Mouse (Mus musculus): ENCODE data around the gene Gm10974. TPM values are rescaled to one million over a fixed set of nuclear protein-coding genes. Genes with fewer than 3 reads are reported as not detected.

The Gm10974 gene
- polyA plus RNA-seq, 1 experiment = not detected

GRCm38 (mm10) chr7:66373391-66373790 lies 7.7 kb downstream of the Gm10974 start:
- Histone ChIP-seq H3K4me3 (replicated peaks; ENCODE audit: extremely low read depth, low read depth, low read length) (no peak overlapping the region), H3K4me1 (ENCODE audit: control insufficient read depth, insufficient read depth, low read length) (peaks cover 20% of the 10 kb centered on the region)
- no peak for DNase-seq
- TF ChIP-seq POLR2A (IDR thresholded peaks at IDR 0.05; ENCODE audit: borderline replicate concordance, extremely low read depth, low read depth, low read length) (no peak), CTCF (IDR thresholded peaks at IDR 0.05; ENCODE audit: insufficient read depth, low read length) (no peak)
- WGBS = 86% methylated on average over 3 of the region's 3 CpGs

DNA sequence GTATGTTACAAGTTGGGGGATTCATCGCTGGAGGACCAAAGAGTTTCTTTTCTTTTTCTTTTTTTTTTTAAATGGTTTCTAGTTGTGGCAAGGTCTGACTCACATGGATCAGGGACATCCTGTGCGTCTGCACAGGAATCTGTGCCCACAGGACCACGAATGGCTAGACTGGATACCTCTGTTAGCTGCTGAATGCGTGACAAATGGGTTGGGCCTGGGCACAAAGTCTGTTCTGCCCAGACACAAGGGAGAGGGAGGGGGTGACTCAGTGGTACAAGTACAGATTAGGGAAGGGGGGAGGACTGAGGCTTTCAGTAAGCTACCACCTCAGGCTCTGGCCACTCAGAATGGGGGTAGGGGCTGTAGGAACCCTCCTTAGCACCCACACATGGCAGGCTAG lies 10.0 kb downstream of the Gm10974 start:
- H3K4me1 ChIP-seq (ENCODE audit: control insufficient read depth, insufficient read depth, low read length) = peaks cover 16% of the 10 kb centered on the region
- no peak overlapping the region for H3K4me3 ChIP-seq (replicated peaks; ENCODE audit: extremely low read depth, low read depth, low read length)
- no peak for TF ChIP-seq CTCF (IDR thresholded peaks at IDR 0.05; ENCODE audit: insufficient read depth, low read length)
- no peak for TF ChIP-seq POLR2A (IDR thresholded peaks at IDR 0.05; ENCODE audit: borderline replicate concordance, extremely low read depth, low read depth, low read length)
- no peak for DNase-seq
- 78% methylated on average over 4 of the region's 4 CpGs for WGBS

DNA sequence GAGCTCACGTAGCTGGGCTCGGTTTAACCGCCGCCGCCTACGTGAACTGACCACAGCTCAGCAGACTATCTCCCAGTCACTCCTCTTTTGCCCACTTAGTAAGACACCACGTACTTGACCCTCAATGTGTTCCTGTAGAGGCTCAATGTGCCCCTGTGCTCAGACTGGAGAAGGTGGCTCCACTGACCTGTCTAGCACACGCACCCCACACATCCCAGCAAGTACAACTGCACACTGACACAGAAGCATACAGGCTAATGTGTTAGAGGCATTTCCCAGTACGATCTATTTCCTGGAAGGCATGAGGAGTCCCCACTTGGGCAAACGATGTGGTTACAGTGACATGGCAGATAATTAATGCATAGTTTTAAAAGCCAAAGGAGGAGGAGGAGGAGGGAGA lies 10.9 kb downstream of the Gm10974 start:
- H3K4me3 ChIP-seq (replicated peaks; ENCODE audit: extremely low read depth, low read depth, low read length) = peak overlapping the region; percentile 45
- 58% methylated on average over 10 of the region's 10 CpGs for WGBS
- H3K4me1 ChIP-seq (ENCODE audit: control insufficient read depth, insufficient read depth, low read length) = peaks cover 16% of the 10 kb centered on the region
- no peak for DNase-seq
- TF ChIP-seq CTCF (IDR thresholded peaks at IDR 0.05; ENCODE audit: insufficient read depth, low read length) (no peak), POLR2A (IDR thresholded peaks at IDR 0.05; ENCODE audit: borderline replicate concordance, extremely low read depth, low read depth, low read length) (no peak)

DNA sequence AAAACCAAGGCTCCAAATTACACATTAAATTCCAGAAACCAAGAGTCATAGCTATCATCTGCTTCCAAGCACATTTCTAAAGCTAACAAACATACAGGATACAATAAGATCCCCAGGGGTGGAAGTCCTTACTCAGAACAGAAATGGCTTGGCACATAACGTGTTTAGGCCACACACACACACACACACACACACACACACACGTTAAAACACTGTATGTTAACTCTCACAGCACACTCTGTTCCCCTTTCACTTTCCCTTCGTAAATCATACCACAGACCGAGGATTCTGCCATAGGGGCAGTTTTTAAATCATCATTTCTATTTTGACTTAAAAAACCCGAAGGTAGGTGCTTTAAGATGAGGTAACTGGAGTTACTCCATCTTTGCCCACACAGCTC lies 18.5 kb downstream of the Gm10974 start:
- DNase-seq = no peak
- peaks cover 6% of the 10 kb centered on the region for H3K4me1 ChIP-seq (ENCODE audit: control insufficient read depth, insufficient read depth, low read length)
- no peak overlapping the region for H3K4me3 ChIP-seq (replicated peaks; ENCODE audit: extremely low read depth, low read depth, low read length)
- WGBS = 14% methylated on average over 5 of the region's 5 CpGs
- TF ChIP-seq CTCF (IDR thresholded peaks at IDR 0.05; ENCODE audit: insufficient read depth, low read length) (no peak), POLR2A (IDR thresholded peaks at IDR 0.05; ENCODE audit: borderline replicate concordance, extremely low read depth, low read depth, low read length) (no peak)

DNA sequence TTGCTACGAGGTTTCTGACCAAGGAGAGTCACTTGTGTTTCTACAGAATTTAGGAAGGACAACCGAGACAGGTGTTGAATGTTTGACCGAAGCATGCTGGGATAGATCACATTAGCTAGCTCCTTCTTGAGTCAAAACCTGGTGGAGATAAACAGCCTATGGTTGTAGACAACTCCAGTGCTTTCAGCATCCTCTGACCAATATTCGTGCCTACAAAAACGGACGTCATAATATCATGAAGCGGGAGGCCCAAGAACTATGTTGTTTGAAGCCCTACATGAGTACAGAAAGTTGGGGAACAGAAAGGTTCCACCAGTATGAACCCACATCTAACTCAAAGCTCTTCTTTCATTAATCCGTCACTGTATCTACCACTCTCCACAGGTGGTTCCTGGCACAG lies 19.2 kb downstream of the Gm10974 start:
- Histone ChIP-seq H3K4me3 (replicated peaks; ENCODE audit: extremely low read depth, low read depth, low read length) (no peak overlapping the region), H3K4me1 (ENCODE audit: control insufficient read depth, insufficient read depth, low read length) (peaks cover 6% of the 10 kb centered on the region)
- no peak for DNase-seq
- no peak for TF ChIP-seq CTCF (IDR thresholded peaks at IDR 0.05; ENCODE audit: insufficient read depth, low read length)
- TF ChIP-seq POLR2A (IDR thresholded peaks at IDR 0.05; ENCODE audit: borderline replicate concordance, extremely low read depth, low read depth, low read length) = no peak
- WGBS = 78% methylated on average over 8 of the region's 8 CpGs

GRCm38 (mm10) chr7:66385826-66386225 lies 20.1 kb downstream of the Gm10974 start:
- TF ChIP-seq CTCF (IDR thresholded peaks at IDR 0.05; ENCODE audit: insufficient read depth, low read length) = no peak
- no peak for TF ChIP-seq POLR2A (IDR thresholded peaks at IDR 0.05; ENCODE audit: borderline replicate concordance, extremely low read depth, low read depth, low read length)
- H3K4me3 ChIP-seq (replicated peaks; ENCODE audit: extremely low read depth, low read depth, low read length) = no peak overlapping the region
- 93% methylated on average over 12 of the region's 12 CpGs for WGBS
- peaks cover 6% of the 10 kb centered on the region for H3K4me1 ChIP-seq (ENCODE audit: control insufficient read depth, insufficient read depth, low read length)
- DNase-seq = no peak

DNA sequence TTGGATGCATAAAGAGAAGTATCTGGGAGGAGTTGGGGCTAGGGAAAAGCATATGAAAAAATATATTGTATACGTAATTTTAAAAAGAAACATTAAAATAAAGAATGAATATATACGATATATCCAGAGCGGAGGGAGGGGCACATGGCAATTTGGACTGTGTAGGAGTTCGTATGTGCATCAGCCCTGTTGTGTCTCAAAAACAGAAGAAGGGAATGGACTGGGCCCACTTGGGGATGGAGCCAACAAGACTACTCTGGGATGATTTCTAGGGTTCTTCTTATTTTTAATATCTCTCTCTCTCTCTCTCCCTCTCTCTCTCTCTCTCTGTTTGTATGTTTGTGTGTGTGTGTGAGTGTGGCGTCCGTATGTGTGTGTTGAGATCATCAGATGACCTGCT lies 20.7 kb downstream of the Gm10974 start:
- WGBS = 95% methylated on average over 6 of the region's 6 CpGs
- TF ChIP-seq CTCF (IDR thresholded peaks at IDR 0.05; ENCODE audit: insufficient read depth, low read length) (no peak), POLR2A (IDR thresholded peaks at IDR 0.05; ENCODE audit: borderline replicate concordance, extremely low read depth, low read depth, low read length) (no peak)
- no peak for DNase-seq

GRCm38 (mm10) chr7:66387419-66387812 lies 21.7 kb downstream of the Gm10974 start:
- TF ChIP-seq POLR2A (IDR thresholded peaks at IDR 0.05; ENCODE audit: borderline replicate concordance, extremely low read depth, low read depth, low read length) (no peak), CTCF (IDR thresholded peaks at IDR 0.05; ENCODE audit: insufficient read depth, low read length) (no peak)
- Histone ChIP-seq H3K4me3 (replicated peaks; ENCODE audit: extremely low read depth, low read depth, low read length) (peak overlapping the region; percentile 87), H3K4me1 (ENCODE audit: control insufficient read depth, insufficient read depth, low read length) (peaks cover 6% of the 10 kb centered on the region)
- WGBS = 2% methylated on average over 13 of the region's 13 CpGs
- DNase-seq = peak; percentile 47

More for the DNA sequence above, 20.7 kb downstream of the Gm10974 start:
- H3K4me3 ChIP-seq (replicated peaks; ENCODE audit: extremely low read depth, low read depth, low read length) = no peak overlapping the region
- H3K4me1 ChIP-seq (ENCODE audit: control insufficient read depth, insufficient read depth, low read length) = peaks cover 6% of the 10 kb centered on the region

DNA sequence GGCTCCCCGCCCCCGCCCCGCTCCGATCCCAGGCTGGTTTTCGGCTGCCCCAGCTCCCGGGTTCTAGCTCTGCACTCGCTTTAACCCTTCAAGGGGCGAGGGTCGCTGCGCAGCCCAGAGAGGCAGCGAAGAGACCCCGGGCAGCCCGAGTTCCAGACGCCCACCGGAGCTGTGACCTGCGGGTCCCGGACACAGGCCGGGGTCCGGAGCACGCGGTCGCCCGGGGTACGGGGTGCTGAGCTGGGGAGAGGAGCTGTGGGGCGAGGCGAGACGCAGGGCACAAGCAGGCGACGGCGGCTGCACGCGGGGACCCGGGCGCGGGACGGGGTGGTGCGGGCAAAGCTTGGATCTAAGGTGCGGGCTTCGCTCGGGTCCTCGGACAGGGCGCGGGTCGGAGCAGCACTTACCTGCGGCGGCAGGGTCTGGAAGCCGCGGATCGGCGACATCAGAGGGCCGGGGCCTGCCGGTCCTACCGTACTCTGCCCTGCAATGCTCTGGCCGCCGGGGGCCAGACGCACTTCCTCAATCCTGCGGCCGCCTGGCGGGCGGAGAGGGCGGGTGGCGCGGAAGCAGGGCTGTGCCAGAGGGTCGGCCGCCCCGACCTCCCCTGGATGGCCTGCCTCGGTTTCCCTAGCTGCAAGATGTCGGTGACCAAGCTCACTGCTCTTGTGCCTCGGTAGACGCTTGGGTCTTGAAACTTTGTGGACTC lies 22.3 kb downstream of the Gm10974 start, which contains the start of gene Lrrk1:
Lrrk1 (minus strand) TSS at position 538 of the 709 bp plus-strand sequence.
- peaks cover 6% of the 10 kb centered on the region for H3K4me1 ChIP-seq (ENCODE audit: control insufficient read depth, insufficient read depth, low read length)
- WGBS = 1% methylated on average over 70 of the region's 70 CpGs

More for the DNA sequence above, 22.3 kb downstream of the Gm10974 start, which contains the start of gene Lrrk1:
- TF ChIP-seq POLR2A (IDR thresholded peaks at IDR 0.05; ENCODE audit: borderline replicate concordance, extremely low read depth, low read depth, low read length) (peak; percentile 70; the same call in 1 of the 2 replicates), CTCF (IDR thresholded peaks at IDR 0.05; ENCODE audit: insufficient read depth, low read length) (peak; percentile 6; the same call in 1 of the 2 replicates)
- H3K4me3 ChIP-seq (replicated peaks; ENCODE audit: extremely low read depth, low read depth, low read length) = peak within 1 kb of the TSS; percentile 87
- peak; percentile 80 for DNase-seq

All from lung, adult 2 months (tissue).